Mouse (Mus musculus): ENCODE data around the gene Spocd1. TPM values are rescaled to one million over a fixed set of nuclear protein-coding genes. Genes with fewer than 3 reads are reported as not detected.

The Spocd1 gene
- polyA plus RNA-seq (2021; fragmentation: Nextera tagmentation): 0.08 TPM in 1 of 2 replicates, not detected in the other
- long read RNA-seq, experiment 1: 0 reads
- long read RNA-seq, experiment 2, partial matches to known transcripts: 0 of 2 reads
- long read RNA-seq, experiment 2, other reads (novel, unspliced or antisense): 2 of 2 reads

GRCm38 (mm10) chr4:129928949-129929348 is at the start of gene Spocd1:
TSS of gene Spocd1 (plus strand) at chr4:129929249.

GRCm38 (mm10) chr4:129984421-129985061 is 55.5 kb downstream of the Spocd1 start, which contains the start of gene Adgrb2:
TSS of gene Adgrb2 (plus strand) at chr4:129984870.

Other genes with a start within 250 kb of the Spocd1 start
- 9.7 and 9.8 TPM in 2 replicates for gene Tmem39b, start 232.4 kb upstream of the Spocd1 start, polyA plus RNA-seq (2021; fragmentation: Nextera tagmentation)
- 30.5 and 30.6 TPM in 2 replicates for gene Khdrbs1, start 186.9 kb upstream of the Spocd1 start, polyA plus RNA-seq (2021; fragmentation: Nextera tagmentation)
- 166 and 230 TPM in 2 replicates for gene Ptp4a2, start 118.0 kb upstream of the Spocd1 start, polyA plus RNA-seq (2021; fragmentation: Nextera tagmentation)
- gene Adgrb2, start 55.6 kb downstream of the Spocd1 start, polyA plus RNA-seq (2021; fragmentation: Nextera tagmentation): 43.6 and 45.8 TPM in 2 replicates
- gene Col16a1, start 118.6 kb downstream of the Spocd1 start, polyA plus RNA-seq (2021; fragmentation: Nextera tagmentation): 0.53 and 1.4 TPM in 2 replicates
- gene Pef1, start 173.3 kb downstream of the Spocd1 start, polyA plus RNA-seq (2021; fragmentation: Nextera tagmentation): 91.2 and 98.3 TPM in 2 replicates
- gene Hcrtr1, start 210.1 kb downstream of the Spocd1 start, polyA plus RNA-seq (2021; fragmentation: Nextera tagmentation): 0.59 and 1.3 TPM in 2 replicates
- 8.9 and 13.1 TPM in 2 replicates for gene Tinagl1, start 245.9 kb downstream of the Spocd1 start, polyA plus RNA-seq (2021; fragmentation: Nextera tagmentation)

Measured in layer of hippocampus, adult 6 months (tissue).